Mouse (Mus musculus): ENCODE data around the gene Vdr. TPM values are rescaled to one million over a fixed set of nuclear protein-coding genes. Genes with fewer than 3 reads are reported as not detected.
A peak's percentile ranks its signal among the peaks of the same experiment; 100 is the strongest.

Vdr gene
- polyA plus RNA-seq, 1 experiment: 1.5 TPM

- no peak for DNase-seq (ENCODE audit: extremely low spot score in 1 of 2, low spot score in 1 of 2)
These were observed 60.0 kb downstream of the Vdr start for GRCm38 (mm10) chr15:97850441-97850840.

DNA sequence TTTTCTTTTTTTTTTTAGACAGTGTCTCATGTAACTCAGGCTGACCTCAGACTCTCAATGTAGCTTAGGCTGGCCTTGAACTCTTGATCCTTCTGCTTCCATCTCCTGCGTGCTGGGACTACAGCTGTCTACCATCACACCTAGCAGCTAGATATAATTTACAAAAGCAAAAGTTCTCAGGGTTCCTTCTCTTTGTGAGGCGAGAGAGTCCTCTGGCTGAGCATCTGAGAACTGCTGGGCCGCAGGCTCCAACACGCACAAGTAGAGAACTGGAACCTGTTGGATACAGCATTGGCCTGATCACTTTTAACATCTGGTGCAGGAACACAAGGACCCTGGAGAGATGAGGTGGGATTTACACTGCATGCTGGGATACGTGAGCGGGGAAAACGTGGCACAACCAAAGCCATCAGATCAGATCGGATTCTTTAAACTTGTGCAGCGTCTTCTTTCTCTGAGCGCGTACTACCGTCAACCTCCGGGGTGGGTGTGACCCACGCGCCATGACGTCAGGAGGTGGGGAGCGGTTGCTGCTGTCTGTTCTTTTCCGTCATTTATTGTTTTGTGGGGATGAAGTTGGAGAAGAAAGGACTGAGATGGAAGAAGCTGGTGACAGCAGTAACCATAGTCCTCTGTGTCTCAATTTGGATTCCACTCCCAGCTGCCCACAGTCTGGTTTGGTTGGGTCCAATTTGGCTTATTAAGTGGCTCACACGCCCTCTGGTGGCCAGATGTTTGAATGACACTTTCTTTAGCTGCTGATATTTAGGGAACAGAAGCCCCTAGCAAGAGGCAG is 61.1 kb downstream of the Vdr start:
- DNase-seq (ENCODE audit: extremely low spot score in 1 of 2, low spot score in 1 of 2): peak; percentile 80 to 95

DNA sequence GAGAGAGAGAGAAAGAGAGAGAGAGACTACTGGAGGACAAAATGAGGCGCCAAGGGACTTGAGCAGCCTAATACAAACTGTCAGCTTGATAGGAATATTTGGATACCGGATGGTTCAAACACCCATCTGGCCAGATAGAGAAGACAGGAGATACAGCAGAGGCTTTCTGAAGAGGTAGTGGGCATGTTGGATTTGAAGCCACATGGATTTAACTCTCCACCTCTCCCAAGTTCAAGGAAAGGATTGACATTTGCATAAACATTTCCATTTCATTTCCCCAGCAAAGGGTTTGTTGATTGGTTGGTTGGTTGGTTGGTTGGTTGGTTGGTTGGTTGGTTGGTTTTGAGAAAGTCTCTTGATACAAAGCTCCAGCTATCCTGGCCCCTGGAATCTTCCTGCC is 62.6 kb downstream of the Vdr start:
- no peak for DNase-seq (ENCODE audit: extremely low spot score in 1 of 2, low spot score in 1 of 2)

- DNase-seq (ENCODE audit: extremely low spot score in 1 of 2, low spot score in 1 of 2): no peak
These were observed 63.1 kb downstream of the Vdr start for GRCm38 (mm10) chr15:97847285-97847684.

- no peak for DNase-seq (ENCODE audit: extremely low spot score in 1 of 2, low spot score in 1 of 2)
These were observed 64.1 kb downstream of the Vdr start for GRCm38 (mm10) chr15:97846121-97846882.

- no peak for DNase-seq (ENCODE audit: extremely low spot score in 1 of 2, low spot score in 1 of 2)
These were observed 66.1 kb downstream of the Vdr start, which contains the start of gene Hdac7 for GRCm38 (mm10) chr15:97844037-97845034. Gene Hdac7, minus strand, starts transcription at chr15:97844502.

DNA sequence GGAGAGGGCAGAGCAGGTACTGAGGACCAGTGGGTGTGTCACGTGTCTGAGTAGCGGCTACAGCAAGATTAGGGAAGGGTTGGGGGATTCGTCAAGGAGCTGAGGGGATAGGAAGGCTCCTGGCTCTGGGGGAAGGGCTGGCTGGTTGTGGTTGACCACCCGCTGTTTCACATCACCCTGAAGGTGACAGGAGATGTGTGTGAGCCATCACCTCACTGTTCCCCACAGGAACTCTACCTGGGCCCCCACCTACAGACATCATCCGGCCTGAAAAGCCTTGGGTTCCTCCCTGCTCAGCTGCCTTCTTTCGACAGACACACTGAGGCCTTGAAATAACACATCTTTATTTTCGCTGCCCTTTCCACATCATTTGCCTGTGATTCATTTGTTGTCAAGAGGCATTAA is 67.2 kb downstream of the Vdr start:
- no peak for DNase-seq (ENCODE audit: extremely low spot score in 1 of 2, low spot score in 1 of 2)

DNA sequence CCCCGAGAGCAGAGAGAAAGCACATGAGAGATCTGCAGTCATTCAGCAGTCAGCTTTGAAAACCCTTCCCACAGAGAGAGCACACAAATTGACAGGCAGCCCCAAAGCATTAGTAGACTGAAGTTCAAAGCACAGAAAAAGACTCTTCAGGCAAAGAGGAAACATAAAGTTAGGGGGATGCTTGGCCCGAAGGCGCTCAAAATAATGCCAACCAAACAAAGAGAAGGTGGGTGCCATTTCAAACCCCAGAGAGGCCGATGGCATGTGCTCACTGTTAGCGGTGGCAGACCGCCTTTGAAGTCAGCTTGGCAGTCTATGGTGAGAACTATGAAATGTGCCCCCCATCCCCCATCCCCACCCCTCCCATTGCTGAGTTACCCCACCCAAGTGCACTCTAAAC is 68.4 kb downstream of the Vdr start:
- no peak for DNase-seq (ENCODE audit: extremely low spot score in 1 of 2, low spot score in 1 of 2)

- DNase-seq (ENCODE audit: extremely low spot score in 1 of 2, low spot score in 1 of 2): no peak
These were observed 69.0 kb downstream of the Vdr start for GRCm38 (mm10) chr15:97841383-97841782.

DNA sequence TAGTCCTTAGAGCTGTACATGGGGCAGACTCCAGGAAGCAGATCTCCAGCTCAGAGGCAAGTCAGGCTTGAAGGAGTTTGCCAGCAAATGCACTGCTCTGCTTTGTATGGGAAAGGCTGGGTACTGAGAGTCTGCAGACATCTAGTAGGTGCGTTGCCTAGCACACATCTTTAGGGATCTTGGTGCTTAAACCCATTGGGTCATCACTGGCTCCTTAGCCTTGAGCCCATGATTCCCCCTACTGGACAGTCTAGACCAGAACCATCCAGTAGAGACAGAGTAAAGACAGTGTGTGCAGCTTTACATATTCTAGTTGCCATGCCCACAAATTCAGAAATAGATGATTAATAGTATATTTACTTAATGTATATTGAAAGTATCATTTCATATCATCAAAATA is 69.6 kb downstream of the Vdr start:
- no peak for DNase-seq (ENCODE audit: extremely low spot score in 1 of 2, low spot score in 1 of 2)

GRCm38 (mm10) chr15:97839991-97840455 is 70.4 kb downstream of the Vdr start:
- no peak for DNase-seq (ENCODE audit: extremely low spot score in 1 of 2, low spot score in 1 of 2)

- no peak for DNase-seq (ENCODE audit: extremely low spot score in 1 of 2, low spot score in 1 of 2)
These were observed 71.0 kb downstream of the Vdr start for GRCm38 (mm10) chr15:97839473-97839872.

DNA sequence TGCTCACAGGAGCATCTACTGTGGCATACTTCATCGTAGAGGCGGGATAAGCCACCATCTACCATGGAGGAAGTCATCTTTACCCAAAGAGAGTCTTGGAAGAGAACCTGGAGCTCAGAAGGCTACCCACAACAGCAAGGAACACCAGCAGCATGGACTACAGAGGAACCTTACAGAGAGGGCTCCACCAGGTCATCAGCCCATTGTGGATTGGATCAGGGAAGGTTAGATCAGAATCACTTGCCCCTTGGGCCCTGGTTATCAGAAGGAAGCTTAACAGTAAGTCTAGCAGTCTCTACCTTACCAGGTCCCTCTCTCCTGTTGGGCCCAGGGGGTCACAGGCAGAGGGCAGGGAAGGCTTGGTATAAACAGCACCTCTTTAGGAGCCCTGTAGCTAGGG is 71.4 kb downstream of the Vdr start:
- DNase-seq (ENCODE audit: extremely low spot score in 1 of 2, low spot score in 1 of 2): no peak

DNA sequence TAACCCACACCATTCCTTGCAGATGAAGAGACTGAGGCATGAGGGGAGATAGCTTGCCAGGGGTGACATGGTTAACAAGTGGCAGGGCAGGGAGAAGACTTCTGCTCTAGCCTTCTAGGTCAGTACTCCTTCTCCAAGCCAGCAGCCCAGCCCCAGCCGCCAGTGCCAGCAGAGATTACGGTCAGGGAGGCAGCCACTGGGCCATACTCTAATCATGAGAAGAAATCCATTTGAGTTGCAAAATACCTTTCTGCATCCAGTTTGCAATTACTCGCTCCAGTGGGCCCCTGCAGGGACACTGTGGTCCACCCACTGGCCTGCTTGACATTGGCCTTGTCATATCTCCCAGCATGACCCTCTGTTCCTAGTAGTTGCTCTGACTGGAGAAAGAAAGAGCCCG is 72.0 kb downstream of the Vdr start:
- DNase-seq (ENCODE audit: extremely low spot score in 1 of 2, low spot score in 1 of 2): no peak

DNA sequence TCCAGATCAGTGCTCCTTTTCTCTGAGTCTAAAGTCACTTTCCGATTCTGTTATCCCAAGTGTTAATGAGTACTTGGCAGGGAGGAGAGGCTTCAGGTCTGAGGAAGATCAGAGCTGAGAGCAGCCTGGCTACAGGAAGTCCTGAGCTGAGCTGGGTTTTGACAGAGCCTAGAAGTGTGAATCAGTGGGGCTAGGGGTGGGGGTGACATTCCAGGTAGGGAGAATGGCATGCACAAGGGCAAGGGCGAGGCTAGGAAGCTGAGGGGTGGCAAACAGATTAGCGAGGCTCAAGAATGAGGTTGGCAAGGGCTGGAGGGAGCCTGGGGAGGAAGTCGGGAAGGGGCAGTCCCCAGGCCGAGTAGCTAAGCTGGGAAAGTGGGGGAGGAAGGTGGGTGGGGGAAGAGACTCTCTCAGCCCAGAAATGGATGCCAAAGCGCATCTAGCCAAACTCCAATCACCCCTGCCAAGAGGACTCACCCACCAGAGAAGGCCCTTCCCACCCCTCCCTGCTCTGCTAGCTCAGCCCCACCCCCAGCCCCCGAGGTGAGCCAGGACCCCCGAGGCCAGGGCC is 72.9 kb downstream of the Vdr start:
- no peak for DNase-seq (ENCODE audit: extremely low spot score in 1 of 2, low spot score in 1 of 2)

- DNase-seq (ENCODE audit: extremely low spot score in 1 of 2, low spot score in 1 of 2): no peak
These were observed 73.6 kb downstream of the Vdr start for GRCm38 (mm10) chr15:97836894-97837247.

- DNase-seq (ENCODE audit: extremely low spot score in 1 of 2, low spot score in 1 of 2): no peak
These were observed 74.1 kb downstream of the Vdr start for GRCm38 (mm10) chr15:97836153-97836893.

GRCm38 (mm10) chr15:97832764-97833479 is 77.5 kb downstream of the Vdr start:
- no peak for DNase-seq (ENCODE audit: extremely low spot score in 1 of 2, low spot score in 1 of 2)
